Mouse (Mus musculus): ENCODE data around the gene F930015N05Rik. TPM values are rescaled to one million over a fixed set of nuclear protein-coding genes. Genes with fewer than 3 reads are reported as not detected.

The F930015N05Rik gene
- polyA plus RNA-seq (2015; fragmentation: Nextera tagmentation; extraction: Ambion mirVana): 1.9 and 2.5 TPM in 2 replicates

DNA sequence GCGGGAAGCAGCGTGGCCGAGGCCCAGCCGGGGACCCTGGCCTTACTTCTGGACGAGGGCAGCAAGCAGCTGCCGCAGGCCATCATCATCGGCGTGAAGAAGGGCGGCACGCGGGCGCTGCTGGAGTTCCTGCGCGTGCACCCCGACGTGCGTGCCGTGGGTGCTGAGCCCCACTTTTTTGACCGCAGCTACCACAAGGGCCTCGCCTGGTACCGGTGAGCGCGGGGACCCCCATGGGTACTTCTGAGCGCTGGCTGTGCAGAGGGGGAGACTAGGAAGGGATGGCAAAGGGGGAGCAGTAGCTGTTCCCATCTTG lies at the start of gene F930015N05Rik:
TSS of gene F930015N05Rik (minus strand) at position 242 of the 316 bp plus-strand sequence.
- Histone ChIP-seq H3K27ac (replicated peaks) (peak within 1 kb of the TSS; percentile 65), H3K4me2 (peak within 1 kb of the TSS; percentile 98), H3K4me1 (peaks cover 19% of the 10 kb centered on the region), H3K9ac (replicated peaks) (peak within 1 kb of the TSS; percentile 56), H3K4me3 (replicated peaks) (peak within 1 kb of the TSS; percentile 52), H3K9me3 (replicated peaks) (no peaks in the 10 kb centered on the region), H3K27me3 (replicated peaks) (peaks cover 4% of the 10 kb centered on the region), H3K36me3 (no peaks in the 10 kb centered on the region)
- ATAC-seq (ENCODE audit: low FRiP score): no peak
- WGBS: 1% methylated on average over 24 of the region's 24 CpGs

DNA sequence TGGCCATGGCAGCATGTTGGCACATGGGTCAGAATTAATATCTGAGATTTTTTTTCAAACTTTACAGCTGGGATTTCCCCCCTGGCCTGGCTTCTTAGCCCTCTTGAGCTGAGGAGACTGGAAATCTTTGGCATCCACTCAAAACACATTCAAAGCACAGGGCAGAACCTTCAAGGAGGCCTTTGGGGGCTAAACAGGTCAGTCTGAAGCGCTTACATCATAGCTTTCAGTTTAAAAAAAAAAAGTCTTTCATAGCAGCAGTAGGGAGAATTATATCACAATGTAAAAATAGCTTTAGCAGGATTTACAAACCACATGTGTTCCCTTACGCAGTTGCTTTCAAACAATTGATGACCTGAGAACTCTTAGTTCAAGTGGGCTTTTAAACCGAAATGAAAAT lies 45.0 kb upstream of the F930015N05Rik start:
- Histone ChIP-seq H3K4me2 (no peak overlapping the region), H3K4me1 (0 out of 2 replicates have a peak, but pooled peaks cover 5% of the 10 kb centered on the region), H3K9ac (replicated peaks) (no peak overlapping the region), H3K9me3 (replicated peaks) (no peaks in the 10 kb centered on the region), H3K4me3 (replicated peaks) (no peak overlapping the region), H3K27ac (replicated peaks) (no peak overlapping the region), H3K27me3 (replicated peaks) (no peaks in the 10 kb centered on the region), H3K36me3 (no peaks in the 10 kb centered on the region)
- no peak for ATAC-seq (ENCODE audit: low FRiP score)
- 82% methylated on average over 3 of the region's 3 CpGs for WGBS

DNA sequence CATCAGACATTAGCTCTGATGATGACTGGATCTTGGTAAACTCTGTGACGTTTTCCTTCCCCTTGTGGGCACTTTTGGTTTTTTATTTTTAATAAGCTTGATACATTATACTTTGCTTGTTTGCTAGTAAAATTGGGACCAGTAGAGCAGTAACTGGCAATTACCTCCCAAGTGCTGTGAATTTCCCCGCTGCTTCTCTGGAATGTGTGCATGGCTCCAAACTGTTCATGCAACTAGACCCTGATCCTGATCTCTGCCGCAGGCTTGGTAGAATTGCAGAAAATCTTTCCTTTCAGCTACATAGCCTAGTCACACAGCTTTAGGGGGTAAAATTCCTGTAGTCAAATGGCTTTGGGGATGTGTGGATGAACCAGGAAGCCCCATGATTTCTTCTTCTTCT lies 37.2 kb upstream of the F930015N05Rik start:
- 73% methylated on average over 3 of the region's 3 CpGs for WGBS
- ATAC-seq (ENCODE audit: low FRiP score): no peak
- H3K27ac ChIP-seq (replicated peaks): no peak overlapping the region
- no peak overlapping the region for H3K4me2 ChIP-seq
- H3K4me3 ChIP-seq (replicated peaks): no peak overlapping the region
- no peaks in the 10 kb centered on the region for H3K4me1 ChIP-seq
- no peaks in the 10 kb centered on the region for H3K36me3 ChIP-seq
- no peak overlapping the region for H3K9ac ChIP-seq (replicated peaks)
- H3K27me3 ChIP-seq (replicated peaks): no peaks in the 10 kb centered on the region
- H3K9me3 ChIP-seq (replicated peaks): no peaks in the 10 kb centered on the region

DNA sequence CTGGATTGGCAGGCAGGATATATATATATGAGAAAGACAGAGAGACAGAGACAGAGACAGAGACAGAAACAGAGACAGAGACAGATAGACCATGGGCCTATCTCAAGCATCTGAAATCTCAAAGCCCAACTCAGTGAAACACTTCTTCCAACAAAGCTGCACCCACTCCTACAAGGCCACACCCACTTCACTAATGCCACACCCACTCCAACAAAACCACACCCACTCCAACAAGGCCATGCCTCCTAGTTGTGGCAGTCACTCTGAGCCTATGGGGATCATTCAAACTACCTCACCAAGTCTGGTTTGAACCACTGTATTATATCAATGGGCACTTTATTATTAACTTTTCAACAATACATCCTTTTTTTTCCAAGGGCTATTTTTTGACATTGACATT lies 34.2 kb upstream of the F930015N05Rik start:
- Histone ChIP-seq H3K9me3 (replicated peaks) (no peaks in the 10 kb centered on the region), H3K27me3 (replicated peaks) (no peaks in the 10 kb centered on the region)

DNA sequence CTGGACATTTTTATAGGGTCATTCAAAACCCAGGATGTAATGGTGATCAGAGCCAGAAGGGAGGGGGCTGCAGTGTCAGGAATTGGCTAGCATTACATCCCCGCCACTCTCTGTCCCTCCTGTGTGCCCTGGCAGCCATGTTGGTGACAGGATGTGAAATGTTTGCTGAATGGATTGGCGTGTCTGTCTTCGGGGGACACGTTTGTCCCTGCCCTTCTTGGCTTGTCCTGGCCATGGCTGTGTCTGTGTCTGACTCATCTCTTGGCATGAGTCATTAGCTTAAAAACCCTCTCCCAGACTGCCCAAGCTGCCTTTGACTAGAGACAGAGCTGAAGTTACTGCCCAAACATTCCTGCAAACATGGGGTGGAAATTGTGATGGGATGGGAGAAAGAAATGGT lies 32.3 kb upstream of the F930015N05Rik start:
- Histone ChIP-seq H3K9me3 (replicated peaks) (no peaks in the 10 kb centered on the region), H3K4me3 (replicated peaks) (no peak overlapping the region), H3K4me2 (no peak overlapping the region), H3K4me1 (no peaks in the 10 kb centered on the region), H3K9ac (replicated peaks) (no peak overlapping the region), H3K27ac (replicated peaks) (no peak overlapping the region), H3K36me3 (no peaks in the 10 kb centered on the region), H3K27me3 (replicated peaks) (no peaks in the 10 kb centered on the region)
- ATAC-seq (ENCODE audit: low FRiP score): no peak
- 63% methylated on average over 4 of the region's 4 CpGs for WGBS

More for the DNA sequence above, 34.2 kb upstream of the F930015N05Rik start:
- Histone ChIP-seq H3K27ac (replicated peaks) (no peak overlapping the region), H3K9ac (replicated peaks) (no peak overlapping the region), H3K4me1 (no peaks in the 10 kb centered on the region), H3K36me3 (no peaks in the 10 kb centered on the region), H3K4me3 (replicated peaks) (no peak overlapping the region), H3K4me2 (no peak overlapping the region)
- no peak for ATAC-seq (ENCODE audit: low FRiP score)

DNA sequence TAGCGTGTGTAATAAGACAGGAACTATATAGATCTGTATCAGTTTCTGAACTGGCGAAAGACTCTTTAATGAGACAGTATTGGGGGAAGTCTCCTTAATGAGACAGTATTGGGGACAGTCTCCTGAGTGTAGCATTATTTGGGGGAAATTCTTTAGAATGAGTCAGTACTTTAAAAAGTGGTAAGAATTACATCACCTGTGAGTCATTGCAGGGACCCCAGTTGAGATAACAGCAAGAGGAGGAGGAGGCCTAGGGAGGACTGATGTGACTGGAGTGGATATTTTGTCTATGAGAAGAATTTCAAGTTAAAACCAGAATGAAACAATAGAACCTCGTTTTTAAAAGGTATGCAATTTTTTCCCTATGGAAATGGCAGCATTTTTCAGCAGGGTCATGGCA lies 25.3 kb upstream of the F930015N05Rik start:
- 83% methylated on average over 3 of the region's 3 CpGs for WGBS
- H3K9ac ChIP-seq (replicated peaks): no peak overlapping the region
- no peak for ATAC-seq (ENCODE audit: low FRiP score)
- no peaks in the 10 kb centered on the region for H3K9me3 ChIP-seq (replicated peaks)
- no peaks in the 10 kb centered on the region for H3K27me3 ChIP-seq (replicated peaks)
- H3K4me3 ChIP-seq (replicated peaks): no peak overlapping the region
- H3K4me1 ChIP-seq: no peaks in the 10 kb centered on the region
- H3K4me2 ChIP-seq: no peak overlapping the region
- H3K36me3 ChIP-seq: no peaks in the 10 kb centered on the region
- H3K27ac ChIP-seq (replicated peaks): no peak overlapping the region

DNA sequence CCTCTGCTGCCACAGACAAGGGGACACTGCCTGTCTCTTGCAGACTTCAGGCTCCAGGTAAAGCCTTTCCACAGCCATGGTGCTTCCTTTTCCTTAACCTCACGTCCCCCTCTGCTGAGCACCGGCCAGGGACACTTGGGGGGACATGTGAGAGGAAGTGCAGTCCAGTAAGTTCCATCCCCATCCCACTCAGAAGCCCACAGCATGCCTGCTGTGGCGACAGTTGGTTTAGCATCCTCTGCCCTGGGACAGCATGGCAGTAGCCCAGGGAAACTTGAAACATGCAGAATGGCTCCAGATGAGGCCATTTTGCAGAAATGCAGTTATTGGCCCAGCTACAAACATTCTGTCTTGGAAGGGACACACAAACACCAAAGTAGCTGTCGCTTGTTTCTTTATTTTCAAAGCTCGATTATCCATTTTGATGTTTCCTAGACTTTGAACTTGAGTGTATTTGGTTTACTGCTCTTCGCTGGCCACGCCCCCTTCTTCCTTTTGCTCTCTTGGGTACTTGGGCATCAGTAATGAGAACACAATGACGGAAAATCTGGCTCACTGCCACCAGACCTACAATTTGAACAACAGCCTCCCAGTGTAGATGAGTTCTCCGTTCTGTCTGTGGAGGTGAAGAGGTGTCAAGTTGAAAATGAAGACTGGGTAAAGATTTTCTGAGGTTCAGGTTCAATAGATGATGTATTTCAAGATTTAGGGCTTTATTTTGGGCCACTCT lies 12.3 kb upstream of the F930015N05Rik start:
- Histone ChIP-seq H3K9me3 (replicated peaks) (no peaks in the 10 kb centered on the region), H3K27me3 (replicated peaks) (no peaks in the 10 kb centered on the region), H3K4me3 (replicated peaks) (no peak overlapping the region), H3K4me1 (no peaks in the 10 kb centered on the region), H3K27ac (replicated peaks) (no peak overlapping the region), H3K36me3 (no peaks in the 10 kb centered on the region), H3K4me2 (no peak overlapping the region), H3K9ac (replicated peaks) (no peak overlapping the region)
- 56% methylated on average over 9 of the region's 9 CpGs for WGBS
- ATAC-seq (ENCODE audit: low FRiP score): no peak

DNA sequence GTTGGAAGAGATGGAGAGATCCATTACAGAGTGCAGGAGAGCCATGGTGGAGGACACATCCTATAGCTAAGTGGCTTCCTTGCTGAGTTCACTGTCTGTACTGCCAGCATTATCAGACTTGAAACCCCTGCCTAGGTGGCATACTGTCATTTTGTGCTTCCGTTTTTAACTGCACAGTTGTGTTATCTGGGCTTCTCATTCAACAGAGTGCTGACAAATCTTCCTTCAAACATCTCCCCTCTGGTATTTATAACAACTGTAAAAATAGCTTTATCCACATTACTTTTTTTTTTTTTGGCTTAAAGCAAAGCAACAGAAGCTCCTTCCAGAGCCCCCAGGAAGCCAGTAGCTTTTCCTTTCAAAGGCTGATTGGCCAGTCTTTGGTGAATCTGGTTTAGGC lies 8.8 kb upstream of the F930015N05Rik start:
- ATAC-seq (ENCODE audit: low FRiP score): no peak

DNA sequence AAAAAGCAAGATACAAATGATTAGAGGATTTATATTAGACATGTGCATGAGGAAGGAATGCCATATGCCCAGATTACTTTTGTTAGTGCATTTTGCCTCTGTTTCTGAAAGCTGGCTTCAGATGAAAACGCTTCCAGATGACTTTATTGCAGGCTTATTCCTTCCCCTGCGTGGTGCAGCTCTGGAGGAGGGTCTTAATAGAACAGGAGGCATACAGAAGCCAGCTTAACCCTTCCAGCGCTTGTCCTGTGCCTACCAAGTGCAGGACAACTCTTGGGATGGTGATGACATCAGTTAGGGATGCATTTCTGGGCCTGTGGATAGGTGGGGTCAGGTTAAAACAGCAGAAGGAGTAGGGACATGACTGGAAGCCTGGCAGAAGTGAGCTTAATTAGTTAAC lies 6.2 kb upstream of the F930015N05Rik start:
- no peaks in the 10 kb centered on the region for H3K9me3 ChIP-seq (replicated peaks)
- 37% methylated on average over 3 of the region's 3 CpGs for WGBS
- ATAC-seq (ENCODE audit: low FRiP score): no peak
- H3K4me3 ChIP-seq (replicated peaks): no peak overlapping the region
- H3K4me2 ChIP-seq: no peak overlapping the region
- peaks cover 2% of the 10 kb centered on the region for H3K27me3 ChIP-seq (replicated peaks)
- H3K27ac ChIP-seq (replicated peaks): no peak overlapping the region
- H3K4me1 ChIP-seq: 0 out of 2 replicates have a peak, but pooled peaks cover 3% of the 10 kb centered on the region
- H3K36me3 ChIP-seq: no peaks in the 10 kb centered on the region
- H3K9ac ChIP-seq (replicated peaks): no peak overlapping the region

More for the DNA sequence above, 8.8 kb upstream of the F930015N05Rik start:
- Histone ChIP-seq H3K4me2 (no peak overlapping the region), H3K4me1 (0 out of 2 replicates have a peak, but pooled peaks cover 3% of the 10 kb centered on the region), H3K27ac (replicated peaks) (no peak overlapping the region), H3K27me3 (replicated peaks) (no peaks in the 10 kb centered on the region), H3K9me3 (replicated peaks) (no peaks in the 10 kb centered on the region), H3K9ac (replicated peaks) (no peak overlapping the region), H3K36me3 (no peaks in the 10 kb centered on the region), H3K4me3 (replicated peaks) (no peak overlapping the region)
- WGBS: 88% methylated on average over 1 of the region's 1 CpGs

DNA sequence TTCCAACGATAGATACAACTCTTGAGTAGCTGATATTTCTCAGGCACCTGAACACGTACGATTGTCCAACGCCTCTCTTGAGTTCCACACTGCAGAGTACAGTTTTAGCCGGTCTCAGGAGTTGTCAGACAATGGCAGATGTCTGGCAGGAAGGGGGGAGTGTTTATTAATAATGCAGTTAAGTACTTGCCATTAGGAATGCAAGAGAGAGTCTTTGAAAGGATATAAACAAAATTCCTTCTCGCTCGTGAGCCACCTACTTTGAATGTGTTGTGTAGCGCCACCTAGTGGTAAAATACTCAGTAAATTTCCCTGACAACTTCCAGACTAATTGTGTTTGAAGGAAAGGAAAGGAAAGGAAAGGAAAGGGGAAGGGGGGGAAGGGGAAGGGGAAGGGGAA lies 5.7 kb upstream of the F930015N05Rik start:
- no peaks in the 10 kb centered on the region for H3K36me3 ChIP-seq
- peaks cover 4% of the 10 kb centered on the region for H3K27me3 ChIP-seq (replicated peaks)
- no peak overlapping the region for H3K4me3 ChIP-seq (replicated peaks)
- ATAC-seq (ENCODE audit: low FRiP score): no peak
- H3K4me1 ChIP-seq: 0 out of 2 replicates have a peak, but pooled peaks cover 3% of the 10 kb centered on the region
- H3K9ac ChIP-seq (replicated peaks): no peak overlapping the region
- WGBS: 22% methylated on average over 8 of the region's 8 CpGs
- no peaks in the 10 kb centered on the region for H3K9me3 ChIP-seq (replicated peaks)
- H3K4me2 ChIP-seq: peak overlapping the region; percentile 44
- H3K27ac ChIP-seq (replicated peaks): no peak overlapping the region

DNA sequence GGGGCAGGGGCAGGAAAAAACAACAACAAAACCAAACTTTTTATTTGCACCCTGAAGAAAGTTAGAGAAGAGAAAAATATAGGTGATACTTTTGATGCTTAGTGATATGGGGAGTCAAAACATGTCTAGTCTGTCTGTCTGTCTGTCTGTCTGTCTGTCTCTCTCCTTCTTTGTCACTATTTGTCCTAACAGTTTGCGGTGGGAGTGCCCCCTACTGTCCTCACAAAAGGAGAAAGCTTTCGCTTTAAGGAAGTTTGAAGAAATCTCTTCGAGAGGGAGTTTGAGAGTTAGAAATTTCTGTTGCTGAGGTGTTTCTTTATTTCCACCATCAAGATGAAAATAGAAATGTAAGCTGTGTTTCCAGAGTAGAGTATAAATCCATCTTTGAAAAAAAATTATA lies 2.5 kb upstream of the F930015N05Rik start:
- ATAC-seq (ENCODE audit: low FRiP score): no peak
- 27% methylated on average over 3 of the region's 3 CpGs for WGBS
- H3K4me1 ChIP-seq: peaks cover 22% of the 10 kb centered on the region
- H3K4me2 ChIP-seq: no peak overlapping the region
- H3K36me3 ChIP-seq: no peaks in the 10 kb centered on the region
- H3K9ac ChIP-seq (replicated peaks): no peak overlapping the region
- no peaks in the 10 kb centered on the region for H3K9me3 ChIP-seq (replicated peaks)
- no peak overlapping the region for H3K27ac ChIP-seq (replicated peaks)
- H3K27me3 ChIP-seq (replicated peaks): peaks cover 4% of the 10 kb centered on the region
- H3K4me3 ChIP-seq (replicated peaks): no peak overlapping the region

DNA sequence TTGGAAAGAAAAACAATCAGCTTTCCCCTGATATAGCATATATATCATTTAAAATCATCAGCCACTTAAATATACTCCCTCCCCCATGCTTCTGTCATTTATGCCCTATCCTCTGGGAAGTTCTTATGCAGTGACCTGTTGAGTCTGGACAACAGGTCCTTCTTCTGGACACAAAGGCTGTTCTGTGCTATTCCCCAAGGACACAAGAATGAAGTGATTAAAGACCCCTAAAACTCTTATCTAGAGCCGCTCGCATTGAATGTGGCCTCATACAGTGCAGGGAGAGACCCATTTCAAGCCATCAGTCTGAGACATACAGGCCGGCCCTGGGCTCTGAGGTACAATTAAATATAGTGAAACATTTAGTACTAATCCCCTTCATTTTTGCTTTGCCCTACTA lies 1.3 kb upstream of the F930015N05Rik start:
- ATAC-seq (ENCODE audit: low FRiP score): no peak
- Histone ChIP-seq H3K9ac (replicated peaks) (no peak overlapping the region), H3K4me1 (peaks cover 22% of the 10 kb centered on the region), H3K27ac (replicated peaks) (no peak overlapping the region), H3K27me3 (replicated peaks) (peaks cover 4% of the 10 kb centered on the region), H3K4me2 (peak overlapping the region; percentile 20; the same call in 1 of the 2 replicates), H3K36me3 (no peaks in the 10 kb centered on the region), H3K4me3 (replicated peaks) (peak overlapping the region; percentile 5; the same call in 1 of the 2 replicates), H3K9me3 (replicated peaks) (no peaks in the 10 kb centered on the region)
- 37% methylated on average over 3 of the region's 3 CpGs for WGBS
